ENCODE assay signal across 18 mouse cellular contexts in genomic region chr1:186898203-186898602, GRCm38 (mm10).
DNase-seq lines count a peak whose midpoint lies in the region; ATAC-seq and TF ChIP-seq lines count a peak whose summit lies in the region.
"Had no signal": no experiment of that assay in that cellular context is flagged by ENCODE, and none has a peak within 500 bp of the region (broad histone marks: within the 10 kb centered on the region; RNA-seq: fewer than 3 reads in every experiment).

No protein-coding gene starts in this region.

- H3K36me3 ChIP-seq in hindbrain, embryonic 15.5 days, result no peaks in the 10 kb centered on the region
- H3K36me3 ChIP-seq in hindbrain, embryonic 11.5 days (ENCODE audit: control insufficient read depth, insufficient read depth, low read length), result no peaks in the 10 kb centered on the region
- H3K36me3 ChIP-seq in kidney, embryonic 15.5 days, result no peaks in the 10 kb centered on the region
- H3K36me3 ChIP-seq in midbrain, postnatal 0 days (ENCODE audit: insufficient read depth, low read length), result no peaks in the 10 kb centered on the region
- H3K36me3 ChIP-seq in midbrain, embryonic 10.5 days, result no peaks in the 10 kb centered on the region
- H3K36me3 ChIP-seq: embryonic facial prominence, embryonic 12.5 days; forebrain, embryonic 15.5 days; heart, embryonic 13.5 days had no signal

- peak overlapping the region; percentile 27; the same call in 1 of the 2 replicates for H3K4me2 ChIP-seq in hindbrain, embryonic 15.5 days
- H3K4me2 ChIP-seq in hindbrain, embryonic 11.5 days (replicated peaks; ENCODE audit: low read depth, low read length), result no peak overlapping the region
- no peak overlapping the region for H3K4me2 ChIP-seq in kidney, embryonic 15.5 days
- no peak overlapping the region for H3K4me2 ChIP-seq in midbrain, postnatal 0 days (ENCODE audit: low read depth, low read length, poor library complexity, severe bottlenecking)
- H3K4me2 ChIP-seq: embryonic facial prominence, embryonic 12.5 days; forebrain, embryonic 15.5 days; heart, embryonic 13.5 days had no signal

- TF ChIP-seq POLR2A in brain, embryonic 14.5 days (IDR thresholded peaks at IDR 0.05; ENCODE audit: borderline replicate concordance, extremely low read depth, insufficient read depth, insufficient read length, poor library complexity, severe bottlenecking), result no peak

- TF ChIP-seq CTCF in midbrain, postnatal 0 days (IDR thresholded peaks at IDR 0.05), result no peak
- no peak for TF ChIP-seq CTCF in brain, embryonic 14.5 days (IDR thresholded peaks at IDR 0.05; ENCODE audit: borderline replicate concordance, extremely low read depth, insufficient read depth, insufficient read length)

- peaks cover 4% of the 10 kb centered on the region; the same call in 1 of the 2 replicates for H3K4me1 ChIP-seq in hindbrain, embryonic 15.5 days (replicated peaks)
- H3K4me1 ChIP-seq in hindbrain, embryonic 11.5 days (replicated peaks; ENCODE audit: control insufficient read depth, insufficient read depth, low read length), result no peaks in the 10 kb centered on the region
- peaks cover 7% of the 10 kb centered on the region for H3K4me1 ChIP-seq in kidney, embryonic 15.5 days
- H3K4me1 ChIP-seq in midbrain, postnatal 0 days (ENCODE audit: insufficient read depth, low read length), result no peaks in the 10 kb centered on the region
- H3K4me1 ChIP-seq in midbrain, embryonic 10.5 days, result no peaks in the 10 kb centered on the region
- H3K4me1 ChIP-seq: embryonic facial prominence, embryonic 12.5 days; forebrain, embryonic 15.5 days; heart, embryonic 13.5 days had no signal

- H3K27ac ChIP-seq in hindbrain, embryonic 15.5 days (replicated peaks), result no peak overlapping the region
- no peak overlapping the region for H3K27ac ChIP-seq in hindbrain, embryonic 11.5 days (ENCODE audit: low read depth, low read length)
- no peak overlapping the region for H3K27ac ChIP-seq in kidney, embryonic 15.5 days
- H3K27ac ChIP-seq in midbrain, postnatal 0 days (ENCODE audit: low read depth, low read length), result no peak overlapping the region
- H3K27ac ChIP-seq in midbrain, embryonic 10.5 days (replicated peaks), result no peak overlapping the region
- H3K27ac ChIP-seq: embryonic facial prominence, embryonic 12.5 days; forebrain, embryonic 15.5 days; heart, embryonic 13.5 days had no signal

- no peaks in the 10 kb centered on the region for H3K9me3 ChIP-seq in hindbrain, embryonic 15.5 days
- no peaks in the 10 kb centered on the region for H3K9me3 ChIP-seq in hindbrain, embryonic 11.5 days (ENCODE audit: control insufficient read depth, low read length)
- H3K9me3 ChIP-seq in kidney, embryonic 15.5 days (replicated peaks), result no peaks in the 10 kb centered on the region
- no peaks in the 10 kb centered on the region for H3K9me3 ChIP-seq in midbrain, postnatal 0 days (ENCODE audit: low read length)
- no peaks in the 10 kb centered on the region for H3K9me3 ChIP-seq in midbrain, embryonic 10.5 days (replicated peaks)
- H3K9me3 ChIP-seq: embryonic facial prominence, embryonic 12.5 days; forebrain, embryonic 15.5 days had no signal

- no peak for DNase-seq in hindbrain, embryonic 11.5 days (ENCODE audit: low spot score)
- no peak for DNase-seq in kidney, postnatal 4 days
- peak; percentile 49 for DNase-seq in midbrain, postnatal 0 days (ENCODE audit: low spot score)
- DNase-seq in midbrain, embryonic 10.5 days (ENCODE audit: low spot score), result no peak
- peak; percentile 31 for DNase-seq in brain, embryonic 14.5 days (ENCODE audit: low read depth)
- no peak for DNase-seq in thymus, adult 18-20 months
- DNase-seq: adrenal gland, postnatal 10 days; cerebellum, adult 11-12 months; cerebellum, adult 9-10 months; cerebellum, postnatal 25 days; gastrocnemius, postnatal 36 days; heart, adult 11 months; heart, postnatal 36 days had no signal

- WGBS in hindbrain, embryonic 15.5 days, result 25% methylated on average over 8 of the region's 8 CpGs
- 63% methylated on average over 8 of the region's 8 CpGs for WGBS in hindbrain, embryonic 11.5 days
- 18% methylated on average over 8 of the region's 8 CpGs for WGBS in kidney, embryonic 15.5 days
- WGBS in midbrain, postnatal 0 days, result 51% methylated on average over 8 of the region's 8 CpGs
- WGBS in midbrain, embryonic 10.5 days, result 77% methylated on average over 8 of the region's 8 CpGs

- H3K27me3 ChIP-seq in hindbrain, embryonic 15.5 days, result no peaks in the 10 kb centered on the region
- no peaks in the 10 kb centered on the region for H3K27me3 ChIP-seq in hindbrain, embryonic 11.5 days (ENCODE audit: control insufficient read depth, insufficient read depth, low read length)
- H3K27me3 ChIP-seq in kidney, embryonic 15.5 days, result peaks cover 59% of the 10 kb centered on the region
- H3K27me3 ChIP-seq in midbrain, postnatal 0 days (ENCODE audit: insufficient read depth, low read length), result no peaks in the 10 kb centered on the region
- no peaks in the 10 kb centered on the region for H3K27me3 ChIP-seq in midbrain, embryonic 10.5 days (ENCODE audit: low read depth, poor library complexity, severe bottlenecking)
- H3K27me3 ChIP-seq: embryonic facial prominence, embryonic 12.5 days; forebrain, embryonic 15.5 days; heart, embryonic 13.5 days had no signal

- no peak for ATAC-seq in hindbrain, embryonic 15.5 days (ENCODE audit: low FRiP score, low read depth)
- ATAC-seq in hindbrain, embryonic 11.5 days (ENCODE audit: low FRiP score), result no peak
- 0 out of 2 replicates have a peak, but pooled peaks have one; percentile 54 for ATAC-seq in kidney, embryonic 15.5 days (replicated peaks; ENCODE audit: low FRiP score)
- no peak for ATAC-seq in midbrain, postnatal 0 days (ENCODE audit: low FRiP score)
- ATAC-seq: forebrain, embryonic 15.5 days had no signal

- H3K9ac ChIP-seq in hindbrain, embryonic 15.5 days, result no peak overlapping the region
- no peak overlapping the region for H3K9ac ChIP-seq in hindbrain, embryonic 11.5 days (ENCODE audit: low read depth, low read length)
- H3K9ac ChIP-seq in kidney, embryonic 15.5 days, result no peak overlapping the region
- no peak overlapping the region for H3K9ac ChIP-seq in midbrain, postnatal 0 days (replicated peaks; ENCODE audit: low read length, poor library complexity, severe bottlenecking)
- H3K9ac ChIP-seq: embryonic facial prominence, embryonic 12.5 days; forebrain, embryonic 15.5 days; heart, embryonic 13.5 days had no signal

- no peak overlapping the region for H3K4me3 ChIP-seq in hindbrain, embryonic 15.5 days
- H3K4me3 ChIP-seq in hindbrain, embryonic 11.5 days (ENCODE audit: low read depth, low read length), result no peak overlapping the region
- H3K4me3 ChIP-seq in kidney, embryonic 15.5 days (replicated peaks), result no peak overlapping the region
- H3K4me3 ChIP-seq in midbrain, postnatal 0 days (ENCODE audit: low read depth, low read length), result no peak overlapping the region
- no peak overlapping the region for H3K4me3 ChIP-seq in midbrain, embryonic 10.5 days
- H3K4me3 ChIP-seq: embryonic facial prominence, embryonic 12.5 days; forebrain, embryonic 15.5 days; heart, embryonic 13.5 days had no signal

Comparison
In these comparisons a context has a peak if more than half of its experiments do, and no peak if none do; other contexts are left out.
1. DNase-seq: peak in midbrain, postnatal 0 days (single experiment) and brain, embryonic 14.5 days (single experiment); none in hindbrain, embryonic 11.5 days (single experiment), kidney, postnatal 4 days (0 of 2), midbrain, embryonic 10.5 days (single experiment) and thymus, adult 18-20 months (0 of 2).